Mouse (Mus musculus) olfactory bulb, adult 2 months (tissue): ENCODE measurements around the gene Spem2.

Experiments used
- CTCF ChIP-seq: fragments of 200-500 bp; IDR thresholded peaks from 2 replicates; pipeline ENCODE4 v1.5.1; 2012; ENCODE audit warnings: low read depth, mild to moderate bottlenecking, low read length, moderate library complexity; ENCODE audit not compliant: insufficient read depth
- POLR2A ChIP-seq: fragments of 200-500 bp; IDR thresholded peaks from 2 replicates; pipeline ENCODE4 v1.6.1; 2012; ENCODE audit warnings: mild to moderate bottlenecking, low read depth, low read length, moderate library complexity; ENCODE audit not compliant: insufficient read depth

DNA sequence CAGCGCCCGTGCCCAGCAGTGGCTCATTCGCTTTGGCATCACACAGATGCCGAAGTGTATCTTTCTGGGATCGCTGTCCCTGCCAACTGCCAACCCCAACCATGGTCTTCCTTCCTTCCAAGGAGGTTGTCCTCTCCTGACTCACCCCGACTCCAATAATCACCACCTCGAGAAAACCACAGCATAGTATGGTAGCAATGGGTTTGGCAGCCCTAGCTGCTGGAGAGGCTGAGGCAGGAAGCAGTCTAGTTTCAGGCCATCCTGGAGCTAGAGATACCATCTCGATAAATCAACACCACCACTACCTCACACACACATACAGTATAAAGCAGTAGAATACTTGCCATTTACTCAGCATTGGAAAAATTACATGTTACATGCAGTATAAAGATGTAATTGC lies 606 bp upstream of the Spem2 start:
- TF ChIP-seq CTCF = no peak
- no peak for TF ChIP-seq POLR2A
